Mouse (Mus musculus) Muller cell, postnatal 12 days (primary cell): ENCODE measurements at regions not wholly inside any gene's neighbourhood (a gene's known extent, or its start where the extent isn't known, plus 50 kb on each side); places are given as distances from the start of the nearest gene placed in this dataset.
"Not testable (repeated sequence)": the region's sequence is repeated elsewhere in the genome, so short reads cannot be mapped to it uniquely, and the experiment has no call there.

Experiments
- DNase-seq: peaks from one replicate; pipeline ENCODE4 v3.0.0-alpha.2; 2015; ENCODE audit errors: inconsistent ontology term

DNA sequence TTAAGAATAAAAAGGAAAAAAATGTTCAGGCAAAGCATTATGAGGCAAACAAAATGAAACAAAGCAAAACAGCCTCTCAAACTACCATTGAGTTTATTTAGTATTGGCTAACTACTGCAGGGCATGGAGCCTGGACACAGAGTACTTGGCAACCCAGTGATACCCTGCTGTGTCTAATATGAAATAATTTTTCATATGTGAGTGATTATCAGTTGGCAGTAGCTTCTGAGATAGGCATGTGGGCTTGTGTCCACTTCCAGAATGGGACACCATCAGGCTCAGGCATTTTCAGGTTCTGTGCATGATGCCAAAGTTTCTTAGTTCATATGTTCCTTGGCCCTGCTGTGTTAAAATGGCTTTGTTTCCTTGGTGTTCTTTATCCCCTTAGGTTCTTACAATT lies 879.0 kb upstream of the Epha6 start:
- peak; percentile 0 for DNase-seq

DNA sequence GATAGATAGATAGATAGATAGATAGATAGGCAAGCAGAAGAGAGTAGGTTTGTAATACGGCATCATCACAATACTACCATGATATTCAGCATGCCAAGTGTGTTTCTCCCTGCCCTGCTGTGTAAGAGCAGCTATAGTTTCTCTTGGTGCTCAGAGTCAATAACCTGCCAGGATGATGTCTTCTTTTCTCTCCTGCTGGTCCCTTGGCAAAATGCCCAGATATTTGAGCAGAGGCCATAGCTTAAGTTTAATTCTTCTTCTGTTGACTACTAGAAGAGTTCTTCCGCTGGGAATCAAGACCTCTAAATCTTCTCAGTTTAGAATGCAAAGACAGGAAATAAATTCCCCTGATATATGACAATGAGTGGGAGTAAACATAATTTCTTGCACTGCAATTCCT lies 836.5 kb upstream of the Epha6 start:
- no peak for DNase-seq

DNA sequence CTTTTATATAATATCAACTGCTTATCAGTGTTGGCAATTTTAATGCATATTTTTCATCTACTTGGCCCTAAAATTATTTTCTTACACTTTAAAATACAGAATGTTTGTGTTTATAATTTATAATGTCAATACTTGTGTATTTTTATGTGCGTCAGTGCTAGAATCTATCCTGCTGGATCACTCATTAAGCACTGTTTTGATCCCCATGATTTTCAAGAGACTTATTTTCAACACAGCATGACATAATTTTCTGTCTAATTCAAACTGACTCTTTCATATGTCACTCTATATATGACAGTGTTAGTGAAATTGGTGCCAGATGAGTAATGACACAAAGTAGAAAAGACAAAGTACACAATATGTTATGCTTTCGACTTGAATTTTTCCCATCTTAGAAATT lies 795.9 kb upstream of the Epha6 start:
- no peak for DNase-seq

DNA sequence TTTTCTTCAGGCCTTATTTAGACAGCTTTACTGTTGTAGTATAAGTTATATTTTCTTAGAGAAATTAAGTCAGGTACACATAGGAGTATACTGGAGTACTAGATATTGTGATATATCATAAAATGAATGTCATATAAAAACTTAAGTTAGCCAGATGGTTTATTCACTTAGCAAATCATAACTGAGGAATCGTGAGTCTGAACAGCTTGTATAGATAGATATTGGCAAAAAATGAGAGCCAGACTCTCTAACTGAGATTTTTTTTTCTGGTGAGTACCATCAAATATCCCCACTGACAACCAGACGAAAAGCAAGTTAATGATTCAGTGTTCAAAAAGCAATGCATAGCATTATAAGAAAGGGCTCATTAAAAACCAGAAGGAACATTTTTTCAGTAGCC lies 776.6 kb upstream of the Epha6 start:
- no peak for DNase-seq

DNA sequence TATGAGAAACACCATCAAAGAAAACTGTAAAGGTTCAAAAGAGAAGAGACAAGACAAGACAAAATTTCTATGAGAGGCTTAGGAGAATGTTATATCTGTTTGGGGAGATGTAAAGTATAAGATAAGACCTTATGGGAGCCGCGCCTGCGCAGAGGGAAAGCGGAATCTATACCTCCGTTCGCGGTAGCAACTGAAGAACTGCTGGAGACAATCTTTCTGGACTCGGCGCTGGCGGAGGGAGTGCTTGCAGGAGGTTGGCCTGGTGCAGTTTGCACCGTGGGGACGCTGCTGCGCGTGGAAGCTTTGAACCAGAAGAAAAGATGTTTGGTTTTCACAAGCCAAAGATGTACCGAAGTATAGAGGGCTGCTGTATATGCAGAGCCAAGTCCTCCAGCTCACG lies 771.6 kb upstream of the Epha6 start:
- not testable (repeated sequence) for DNase-seq
